Mouse (Mus musculus) small intestine, adult 2 months (tissue): ENCODE results near the gene Tut4.

Source experiments
- CTCF ChIP-seq: fragments of 200-500 bp; IDR thresholded peaks from 2 replicates; pipeline ENCODE4 v1.5.1; 2012; ENCODE audit warnings: low read depth, mild to moderate bottlenecking, control low read depth, inconsistent platforms, low read length, moderate library complexity, mixed read lengths; ENCODE audit not compliant: insufficient replicate concordance, insufficient read length; ENCODE audit errors: extremely low read depth
- POLR2A ChIP-seq: fragments of 200-500 bp; IDR thresholded peaks from 2 replicates; pipeline ENCODE4 v1.6.1; 2012; ENCODE audit warnings: low read depth, mild to moderate bottlenecking, control low read depth, inconsistent platforms, low read length, moderate library complexity

DNA sequence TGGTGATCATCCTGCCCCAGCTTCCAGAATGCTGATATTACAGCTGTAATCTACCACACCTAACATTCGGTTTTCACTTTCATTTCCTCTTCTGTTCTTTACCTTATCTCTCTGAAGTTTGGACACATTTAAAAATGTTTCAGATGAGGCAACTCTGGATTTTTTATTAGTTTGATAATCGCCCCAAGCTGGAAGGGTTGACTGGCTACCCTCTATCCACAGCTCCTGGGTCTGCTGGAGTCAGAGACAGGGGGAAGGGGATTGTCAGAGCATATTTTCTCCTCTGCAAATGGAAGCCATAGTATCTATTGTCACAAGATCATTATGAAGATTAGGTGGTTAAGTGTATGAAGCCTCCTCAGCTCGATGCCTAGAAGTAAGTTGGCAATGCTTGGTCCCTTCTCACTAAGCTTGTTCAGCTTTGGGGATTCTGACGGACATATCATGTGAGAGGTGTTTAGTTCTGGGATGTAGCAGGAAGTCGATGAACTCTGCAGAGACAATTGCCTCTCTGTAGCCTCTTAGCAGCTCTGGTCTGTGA, 955 bp upstream of the Tut4 start:
- no peak for TF ChIP-seq POLR2A
- TF ChIP-seq CTCF: no peak
